Mouse (Mus musculus): ENCODE data around the gene Gm19935. TPM values are rescaled to one million over a fixed set of nuclear protein-coding genes. Genes with fewer than 3 reads are reported as not detected.

Gene Gm19935
- polyA plus RNA-seq, 1 experiment from 2014 or later = 0.23 TPM

GRCm38 (mm10) chr8:90769791-90770190 lies 47.4 kb downstream of the Gm19935 start:
- no peaks in the 10 kb centered on the region for H3K4me1 ChIP-seq
- H3K4me2 ChIP-seq = no peak overlapping the region
- no peak overlapping the region for H3K4me3 ChIP-seq
- WGBS = 79% methylated on average over 5 of the region's 5 CpGs
- H3K9ac ChIP-seq = no peak overlapping the region
- H3K27me3 ChIP-seq (replicated peaks) = no peaks in the 10 kb centered on the region
- H3K36me3 ChIP-seq (replicated peaks) = no peaks in the 10 kb centered on the region
- H3K9me3 ChIP-seq = no peaks in the 10 kb centered on the region
- ATAC-seq (replicated peaks) = no peak
- H3K27ac ChIP-seq = no peak overlapping the region

Small RNAs within 50 kb of the gene (microRNA-seq; reads per million reads assigned to microRNA genes)
- gene Gm44382 = not detected

Other genes with a start within 250 kb of the Gm19935 start
- 79.5 and 81.7 TPM in 2 replicates for gene Chd9, start 11.0 kb upstream of the Gm19935 start, polyA plus RNA-seq (2015; fragmentation: Nextera tagmentation; extraction: Ambion mirVana)

Measured in midbrain, embryonic 15.5 days (tissue).